Mouse (Mus musculus): Measurements from ENCODE around the gene Ppp1r37.

Ppp1r37 gene

GRCm38 (mm10) chr7:19503481-19504068 lies 59.3 kb downstream of the Ppp1r37 start:
- DNase-seq (ENCODE audit: low spot score in 2 of 2): no peak

- DNase-seq (ENCODE audit: low spot score in 2 of 2): no peak
Observed at GRCm38 (mm10) chr7:19501658-19502057, 61.2 kb downstream of the Ppp1r37 start.

- no peak for DNase-seq (ENCODE audit: low spot score in 2 of 2)
Observed at GRCm38 (mm10) chr7:19500420-19501363, 62.2 kb downstream of the Ppp1r37 start.

- no peak for DNase-seq (ENCODE audit: low spot score in 2 of 2)
Observed at GRCm38 (mm10) chr7:19498326-19498725, 64.5 kb downstream of the Ppp1r37 start.

- DNase-seq (ENCODE audit: low spot score in 2 of 2): no peak
Observed at GRCm38 (mm10) chr7:19496214-19496555, 66.7 kb downstream of the Ppp1r37 start.

GRCm38 (mm10) chr7:19495521-19496213 lies 67.2 kb downstream of the Ppp1r37 start:
- no peak for DNase-seq (ENCODE audit: low spot score in 2 of 2)

- DNase-seq (ENCODE audit: low spot score in 2 of 2): no peak
Observed at GRCm38 (mm10) chr7:19494751-19495474, 68.0 kb downstream of the Ppp1r37 start.

- no peak for DNase-seq (ENCODE audit: low spot score in 2 of 2)
Observed at GRCm38 (mm10) chr7:19491731-19492130, 71.1 kb downstream of the Ppp1r37 start.

GRCm38 (mm10) chr7:19489525-19489924 lies 73.4 kb downstream of the Ppp1r37 start:
- no peak for DNase-seq (ENCODE audit: low spot score in 2 of 2)

- DNase-seq (ENCODE audit: low spot score in 2 of 2): no peak
Observed at GRCm38 (mm10) chr7:19486549-19486948, 76.3 kb downstream of the Ppp1r37 start.

GRCm38 (mm10) chr7:19485488-19485887 lies 77.4 kb downstream of the Ppp1r37 start:
- no peak for DNase-seq (ENCODE audit: low spot score in 2 of 2)

- DNase-seq (ENCODE audit: low spot score in 2 of 2): no peak
Observed at GRCm38 (mm10) chr7:19483281-19483680, 79.6 kb downstream of the Ppp1r37 start.
